Mouse (Mus musculus) mouse trophoblast stem cell (cell line): ENCODE data around the gene Ppa1.

Experiments
- in situ Hi-C, 2 experiments: fragments of 300-500 bp; cut with MseI, MboI; formaldehyde crosslinking; loops; 2 replicates in 1 of 2; 3 replicates in 1 of 2; pipeline ENCODE4 v1.15.1; 2025

Gene Ppa1

DNA sequence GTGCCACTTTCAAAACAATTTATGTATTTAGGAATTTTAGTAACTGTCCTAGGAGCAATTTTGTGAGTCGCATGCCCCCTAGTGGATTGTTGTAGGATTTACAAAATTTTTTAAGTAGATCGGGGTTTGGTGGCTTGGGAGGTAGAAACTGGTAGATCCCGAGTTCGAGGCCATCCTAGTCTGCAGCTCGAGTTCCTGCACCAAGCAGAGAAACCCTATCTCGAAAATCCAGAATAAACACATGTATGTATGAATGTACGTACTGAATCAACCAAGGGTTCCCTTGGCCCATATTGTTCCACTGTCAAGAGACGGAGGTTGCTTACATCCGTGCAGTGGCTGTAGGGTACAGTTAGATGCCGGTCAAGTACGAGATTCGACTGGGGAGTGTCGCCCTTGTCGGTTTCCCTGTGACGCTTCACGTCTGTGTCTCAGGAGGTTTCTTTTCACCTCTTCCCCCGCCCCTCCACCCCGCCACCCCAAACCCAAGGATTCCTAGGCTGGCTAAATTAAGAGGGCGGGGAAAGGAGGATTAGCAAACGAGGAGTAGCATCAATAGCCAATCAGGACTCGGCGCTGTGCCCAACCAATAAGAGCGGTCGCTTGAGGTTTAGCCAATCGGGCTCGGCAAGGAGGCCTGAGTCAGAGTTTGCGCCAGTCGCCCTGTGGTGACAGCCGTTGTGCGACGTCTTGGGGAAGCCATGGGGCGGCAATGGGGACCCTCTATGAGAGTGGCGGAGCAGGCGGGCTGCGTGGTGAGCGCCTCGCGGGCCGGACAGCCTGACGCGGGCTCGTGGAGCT, 46.7 kb downstream of the Ppa1 start, which contains the start of gene Tysnd1:
Tysnd1 (plus strand) TSS at position 645 of the 801 bp plus-strand sequence.
- in situ Hi-C loops: no loop called here

DNA sequence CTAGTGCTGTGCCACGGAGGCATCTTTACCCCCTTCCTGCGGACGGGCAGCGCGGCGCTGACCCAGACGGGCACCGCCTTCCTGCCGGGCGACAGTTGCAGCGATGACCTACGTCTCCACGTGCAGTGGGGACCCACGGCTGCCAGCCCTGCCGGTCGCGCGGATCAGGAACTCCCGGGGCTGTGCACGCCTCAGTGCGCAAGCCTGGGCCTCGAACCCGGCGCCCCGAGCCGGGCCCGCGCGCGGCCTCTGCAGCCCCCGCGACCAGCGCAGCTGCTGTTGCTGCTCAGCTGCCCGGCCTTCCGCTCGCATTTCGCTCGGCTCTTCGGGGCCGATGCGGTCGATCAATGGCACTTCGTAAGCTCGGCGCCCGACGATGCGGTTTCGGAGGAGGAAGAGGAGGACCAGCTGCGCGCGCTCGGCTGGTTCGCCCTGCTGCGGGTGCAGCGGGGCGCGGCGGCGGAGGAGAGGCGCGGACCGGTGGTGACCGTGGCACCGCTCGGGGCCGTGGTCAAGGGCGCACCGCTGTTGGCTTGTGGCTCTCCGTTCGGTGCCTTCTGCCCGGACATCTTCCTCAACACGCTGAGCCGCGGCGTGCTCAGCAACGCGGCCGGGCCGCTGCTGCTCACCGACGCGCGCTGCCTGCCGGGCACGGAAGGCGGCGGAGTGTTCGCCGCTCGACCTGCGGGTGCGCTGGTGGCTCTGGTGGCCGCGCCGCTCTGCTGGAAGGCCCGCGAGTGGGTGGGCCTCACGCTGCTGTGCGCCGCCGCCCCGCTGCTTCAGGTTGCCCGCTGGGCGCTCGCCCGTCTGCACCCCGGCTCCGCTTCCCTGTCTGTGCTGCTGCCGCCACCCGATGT, 47.6 kb downstream of the Ppa1 start:
- in situ Hi-C loops: no loop called here

DNA sequence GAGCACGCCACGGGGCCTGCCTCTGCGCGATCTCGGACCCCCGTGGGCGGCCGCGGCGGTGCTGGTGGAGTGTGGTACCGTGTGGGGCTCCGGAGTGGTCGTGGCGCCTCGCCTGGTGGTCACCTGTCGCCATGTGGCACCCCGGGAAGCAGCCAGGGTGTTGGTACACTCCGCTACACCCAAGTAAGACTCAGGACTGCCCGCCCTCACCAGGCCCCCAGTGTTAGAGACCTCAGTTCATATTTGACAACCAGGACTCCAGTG, 48.1 kb downstream of the Ppa1 start:
- in situ Hi-C loops: no loop called here

DNA sequence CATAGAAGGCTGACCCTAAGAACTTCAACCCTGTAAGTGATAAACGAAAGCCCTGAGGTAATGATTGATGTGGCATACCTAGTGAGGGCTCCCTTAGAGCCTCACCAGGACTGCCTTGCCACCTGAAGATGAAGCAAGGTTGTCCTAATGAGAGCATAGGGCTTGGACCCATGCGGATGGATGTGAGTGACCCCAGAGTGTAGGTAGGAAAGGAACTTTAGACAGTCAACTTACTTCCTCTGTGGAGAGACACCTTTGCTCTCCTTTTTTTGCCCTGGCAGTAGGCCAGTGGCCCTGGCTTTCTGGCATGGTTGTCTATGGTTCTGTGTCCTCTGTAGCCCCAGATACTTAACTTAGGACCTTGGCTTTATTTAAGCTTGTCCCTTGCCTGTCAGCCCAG, 48.7 kb downstream of the Ppa1 start:
- in situ Hi-C loops: no loop called here

DNA sequence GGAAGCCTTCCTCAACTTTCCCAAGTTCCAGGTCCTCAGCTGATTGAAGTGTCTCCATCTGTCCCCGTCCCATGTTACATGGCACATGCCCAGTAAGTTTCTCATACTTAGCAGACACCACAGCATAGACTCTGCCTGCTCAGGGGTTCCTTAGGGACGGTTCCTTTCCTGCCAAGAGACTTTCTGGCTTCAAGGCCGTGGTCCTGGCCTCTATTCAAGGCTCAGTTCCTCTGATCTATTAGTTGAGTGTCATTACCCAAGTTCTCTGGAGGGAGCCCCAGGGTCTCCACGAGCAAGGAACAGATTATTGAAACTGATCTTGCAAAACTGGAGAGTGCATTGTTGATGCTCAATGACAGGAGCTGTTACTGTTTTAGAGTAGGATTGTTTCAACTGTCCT, 56.3 kb downstream of the Ppa1 start:
- in situ Hi-C loops: no loop called here

DNA sequence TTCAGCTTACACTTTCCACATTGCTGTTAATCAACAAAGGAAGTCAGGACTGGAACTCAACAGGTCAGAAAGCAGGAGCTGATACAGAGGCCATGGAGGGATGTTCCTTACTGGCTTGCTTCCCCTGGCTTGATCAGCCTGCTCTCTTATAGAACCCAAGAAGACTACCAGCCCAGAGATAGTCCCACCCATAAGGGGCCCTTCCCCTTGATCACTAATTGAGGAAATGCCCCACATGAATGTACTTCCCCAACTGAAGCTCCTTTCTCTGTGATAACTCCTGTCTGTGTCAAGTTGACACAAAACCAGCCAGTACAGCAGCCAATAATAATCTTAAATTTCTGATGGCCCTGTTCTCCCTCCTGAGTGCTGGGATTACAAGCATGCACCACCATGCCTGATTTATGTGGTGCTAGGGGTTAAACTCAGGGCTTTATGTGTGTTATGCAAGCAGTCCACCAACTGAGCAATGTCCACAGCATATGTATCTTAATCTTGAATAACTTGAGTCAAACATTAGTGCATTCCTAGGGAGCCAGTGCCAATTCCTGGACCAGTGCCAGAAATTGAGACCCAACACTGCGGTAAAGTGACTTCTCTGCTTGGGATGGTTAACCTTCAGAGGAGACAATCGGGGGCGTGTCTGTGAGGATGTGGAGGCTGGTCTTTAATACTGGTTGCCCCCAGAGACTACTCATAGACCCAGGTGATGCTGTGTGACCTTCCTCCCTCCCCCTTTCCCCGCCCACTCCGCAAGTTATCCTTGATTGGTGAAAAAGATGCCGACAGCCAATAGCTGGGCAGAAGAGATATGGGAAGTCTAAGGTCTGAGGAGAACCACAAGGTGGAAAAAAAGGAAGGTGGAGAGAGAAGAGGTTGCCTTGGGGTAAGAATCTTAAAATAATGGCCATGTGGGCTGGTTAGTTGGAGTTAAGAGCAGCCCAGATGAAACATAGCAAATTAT, 58.3 kb downstream of the Ppa1 start:
- in situ Hi-C loops: no loop called here

DNA sequence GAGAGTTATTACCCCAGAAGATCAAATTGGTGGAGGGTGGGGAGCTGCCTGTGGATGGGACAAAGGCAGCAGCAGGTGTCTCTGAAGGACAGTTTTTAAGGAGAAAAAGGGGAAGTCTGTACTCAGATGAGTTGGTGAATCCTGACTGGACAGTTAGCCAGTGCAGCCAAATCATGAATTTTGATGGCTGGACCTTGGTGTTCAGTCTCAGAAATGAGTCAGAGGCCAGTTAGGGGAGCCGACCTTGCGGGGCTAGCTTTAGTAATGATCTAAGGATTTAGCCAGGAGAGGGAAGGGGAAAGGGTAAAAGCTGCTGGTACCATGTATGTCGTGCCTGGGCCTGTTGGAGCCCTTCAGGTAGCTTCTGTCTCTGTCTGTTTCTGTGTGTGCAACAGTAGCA, 65.2 kb downstream of the Ppa1 start:
- in situ Hi-C loops: no loop called here

DNA sequence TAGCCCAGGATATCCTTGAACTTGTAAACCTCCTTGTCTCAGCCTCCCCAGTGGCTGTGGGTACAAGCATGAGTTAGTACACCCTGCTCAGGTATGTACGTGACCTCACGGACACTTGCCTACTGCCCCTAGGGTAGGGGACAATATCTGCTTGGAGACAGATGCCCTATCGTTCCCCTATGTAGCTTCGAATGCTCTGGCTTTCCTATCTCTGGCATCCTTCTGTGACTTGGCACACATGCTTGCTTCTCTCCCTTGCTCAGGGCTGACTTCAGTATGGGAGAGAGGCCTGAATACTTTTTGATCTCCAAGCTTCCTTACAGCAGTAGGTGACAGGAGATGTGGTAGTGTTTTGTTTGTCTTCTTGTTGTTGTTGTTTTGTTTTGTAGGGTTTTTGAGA, 65.8 kb downstream of the Ppa1 start:
- in situ Hi-C loops: no loop called here

DNA sequence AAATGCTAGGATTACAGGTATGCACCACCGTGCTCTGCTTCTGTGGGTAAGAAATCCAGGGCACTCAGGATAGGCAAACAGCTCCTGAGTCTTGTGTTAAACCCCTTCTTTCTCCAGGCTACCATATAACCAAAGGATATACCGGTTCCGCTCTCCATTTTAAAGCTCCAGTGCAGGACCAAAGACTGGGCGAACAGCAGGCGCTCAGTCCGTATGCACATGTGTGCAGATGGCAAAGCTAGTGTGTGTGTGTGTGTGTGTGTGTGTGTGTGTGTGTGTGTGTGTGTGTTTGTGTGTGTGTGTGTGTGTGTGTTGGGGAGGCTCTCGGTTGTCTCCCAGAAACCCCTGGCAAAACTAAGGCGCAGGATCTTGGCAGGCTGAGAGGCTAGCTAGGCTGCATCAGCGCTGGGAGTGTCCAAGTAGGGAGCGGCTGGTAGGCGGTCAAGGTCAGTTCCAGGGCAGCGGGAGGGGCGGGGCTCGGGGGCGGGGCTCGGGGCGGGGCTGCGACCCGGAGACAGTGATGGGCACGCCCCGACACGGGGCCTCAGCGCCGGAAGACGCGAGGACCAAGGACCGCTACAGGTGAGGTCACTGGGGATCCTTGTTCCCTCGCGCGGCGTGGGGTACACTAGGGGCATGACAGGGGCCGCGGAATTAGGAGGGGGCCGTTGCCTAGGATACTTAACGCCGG, 66.6 kb downstream of the Ppa1 start, which contains the start of gene Aifm2:
Aifm2 (plus strand) TSS at position 493 of the 691 bp plus-strand sequence.
- in situ Hi-C loops: no loop called here

DNA sequence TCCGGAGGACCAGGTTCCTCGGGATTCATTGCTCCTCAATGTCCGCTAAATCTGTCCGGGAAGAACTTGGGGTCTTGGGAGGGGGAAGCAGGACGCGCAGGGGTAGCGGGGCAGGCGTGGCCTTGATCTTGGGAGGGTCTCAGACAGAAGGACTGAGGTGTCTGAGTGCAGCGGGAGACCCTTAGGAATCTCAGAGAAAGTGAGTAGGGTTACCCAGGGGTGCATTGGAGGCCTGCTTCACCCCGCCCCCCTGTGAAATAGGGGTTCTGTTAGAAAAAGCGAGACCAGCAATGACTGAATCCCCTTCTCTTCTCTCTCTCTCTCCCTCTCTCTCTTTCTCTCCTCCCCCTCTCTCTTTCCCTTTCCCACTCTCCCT, 67.1 kb downstream of the Ppa1 start:
- in situ Hi-C loops: no loop called here

DNA sequence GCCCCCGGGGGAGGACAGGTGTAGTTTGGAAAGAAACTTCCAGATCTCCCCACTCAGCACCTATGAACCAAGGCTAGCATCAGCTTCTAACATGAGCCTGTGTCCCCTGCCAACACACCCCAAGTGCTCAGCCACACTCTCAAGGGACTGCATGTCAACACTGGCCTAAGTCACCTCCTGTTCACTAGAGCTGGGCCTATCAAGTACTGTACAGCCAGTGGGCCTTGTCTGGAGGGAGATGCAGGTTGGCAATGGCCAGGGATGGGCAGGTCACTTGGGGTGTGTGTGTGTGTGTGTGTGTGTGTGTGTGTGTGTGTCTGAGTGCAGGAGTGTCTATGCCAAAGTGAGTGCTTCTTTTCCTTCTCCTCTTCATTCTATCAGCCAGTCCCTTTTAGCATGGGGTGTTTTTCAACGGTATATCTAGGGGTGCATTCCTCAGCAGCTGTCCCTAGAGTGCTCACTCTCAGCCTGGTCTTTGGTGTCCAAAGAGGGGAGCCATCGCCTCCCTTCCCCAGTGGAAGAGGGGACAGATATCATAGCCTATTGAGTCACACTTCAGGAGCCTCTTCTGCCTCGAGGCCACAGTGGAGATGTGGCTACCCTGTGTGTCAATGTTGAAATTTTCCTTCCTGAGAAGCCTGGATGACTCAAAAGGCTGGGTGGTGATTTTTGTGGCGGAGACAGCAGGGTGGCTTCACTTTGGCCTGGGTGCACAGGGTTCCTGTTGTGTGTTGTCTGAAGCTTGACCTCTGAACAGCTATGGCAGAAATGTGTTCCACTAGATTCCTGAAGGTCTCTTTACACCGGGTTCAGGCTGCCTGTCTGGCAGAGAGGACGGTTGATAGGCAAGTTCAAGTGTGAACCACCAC, 67.9 kb downstream of the Ppa1 start:
- in situ Hi-C loops: no loop called here

DNA sequence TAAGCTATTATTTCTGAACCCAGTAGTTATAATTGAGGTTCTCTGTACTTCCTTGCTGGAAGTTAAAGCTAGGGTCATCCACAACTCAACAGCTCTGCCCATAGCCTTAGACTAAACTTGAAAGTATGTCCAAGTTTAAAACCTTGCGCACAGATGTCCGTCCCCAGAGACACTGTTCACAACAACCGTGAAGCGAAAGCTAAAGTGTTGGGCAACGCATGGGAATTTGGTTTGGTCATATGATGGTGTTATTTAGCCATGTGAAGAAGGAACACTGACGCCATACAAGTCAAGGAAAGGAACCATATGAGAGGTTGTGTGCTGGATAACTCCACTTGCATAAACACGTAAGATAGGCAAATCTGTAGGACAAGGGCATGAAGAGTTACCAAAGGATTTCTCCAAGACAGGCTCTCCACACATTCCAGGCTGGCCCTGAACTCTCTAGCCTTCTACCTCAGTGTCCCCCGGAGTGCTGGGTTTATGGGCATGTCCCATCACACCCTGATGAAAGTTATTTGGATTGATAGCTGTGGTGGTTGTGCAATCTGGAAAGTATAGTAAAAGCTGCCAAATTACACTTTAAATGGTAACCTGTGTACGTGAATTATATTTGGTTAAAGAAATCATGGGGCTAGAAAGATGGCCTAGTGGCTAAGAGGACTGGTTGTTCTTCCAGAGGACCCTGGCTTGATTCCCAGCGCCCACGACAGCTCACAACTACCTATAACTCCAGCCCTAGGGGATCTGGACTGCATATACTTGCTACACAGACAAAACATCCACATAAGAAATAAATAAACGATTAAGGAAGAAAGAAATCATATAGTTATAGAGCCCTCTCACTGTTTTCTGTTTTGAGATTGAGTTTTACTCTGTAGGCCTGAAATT, 69.3 kb downstream of the Ppa1 start:
- in situ Hi-C loops: no loop called here

DNA sequence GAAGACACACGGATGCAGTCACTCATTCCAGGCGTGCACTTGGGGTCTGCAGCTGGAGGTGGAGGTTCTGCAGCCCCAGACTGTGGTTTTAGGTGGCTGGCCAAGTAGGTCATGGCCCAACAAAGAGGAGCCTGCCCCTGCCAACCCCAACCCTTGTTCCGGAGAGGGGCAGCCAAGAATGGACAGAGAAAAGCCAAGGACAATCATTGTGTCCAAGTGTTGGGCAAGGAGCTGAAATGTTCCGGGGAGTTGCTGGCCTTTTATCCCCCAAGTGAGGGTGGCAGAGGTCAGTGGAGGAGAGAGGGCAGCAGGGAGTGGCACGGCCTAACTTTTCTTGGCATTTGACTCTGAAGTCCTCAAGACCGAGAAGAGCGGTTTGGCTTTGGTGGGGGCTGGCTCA, 72.0 kb downstream of the Ppa1 start:
- in situ Hi-C loops: no loop called here

DNA sequence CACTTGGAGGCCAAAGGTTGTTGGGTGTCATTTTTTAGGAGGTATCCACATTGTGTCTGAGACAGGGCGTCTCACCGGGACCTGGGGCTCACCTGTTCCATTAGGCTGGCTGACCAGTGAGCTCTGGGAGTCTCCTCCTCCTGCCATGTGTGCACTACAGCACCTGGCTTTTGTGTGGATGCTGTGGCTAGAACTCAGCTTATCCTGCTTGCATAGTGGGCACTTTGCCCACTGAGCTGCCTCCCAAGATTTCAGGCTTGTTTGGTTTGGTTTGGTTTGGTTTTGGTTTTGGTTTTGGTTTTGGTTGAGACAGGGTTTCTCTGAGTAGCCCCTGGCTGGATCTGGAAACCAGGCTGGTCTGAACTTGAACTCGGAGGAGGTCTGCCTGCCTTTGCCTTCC, 73.9 kb downstream of the Ppa1 start:
- in situ Hi-C loops: no loop called here

DNA sequence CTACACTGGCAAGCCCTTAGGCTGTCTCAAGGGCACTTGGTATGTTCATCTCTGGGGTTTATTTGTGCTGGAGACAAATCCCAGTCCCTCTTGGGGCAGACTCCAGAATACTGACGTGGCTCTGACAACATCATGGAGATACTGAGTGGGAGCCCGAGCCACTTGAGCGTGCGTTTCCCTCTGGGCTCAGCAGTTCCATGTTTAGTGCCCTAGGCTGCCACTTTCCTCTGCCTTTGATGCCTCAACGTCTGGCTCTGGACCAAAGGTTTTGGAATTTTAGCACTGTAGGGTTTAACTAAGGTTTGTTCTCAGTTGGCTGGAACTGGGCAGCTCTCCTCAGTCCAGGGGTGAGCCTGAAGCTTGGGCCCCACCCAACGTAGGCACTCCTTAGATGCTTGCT, 74.9 kb downstream of the Ppa1 start:
- in situ Hi-C loops: no loop called here
